Mouse (Mus musculus) adrenal gland, postnatal 25 days (tissue): ENCODE results near the gene Gm20532. TPM values are rescaled to one million over a fixed set of nuclear protein-coding genes. Genes with fewer than 3 reads are reported as not detected.

Experiments used
- DNase-seq: peaks from one replicate; pipeline ENCODE4 v3.0.0; 2021; ENCODE audit warnings: mixed read lengths
- long read RNA-seq: library from polyadenylated mRNA; stranded (forward); transcript quantifications from one replicate; pipeline ENCODE4 v2.0.0, GENCODE M21; 2021
- total RNA-seq: library from RNA; stranded (reverse); gene quantifications from 2 replicates; pipeline ENCODE4 v1.2.3, GENCODE M21; 2021

Gm20532 gene
- not detected in 2 replicates for total RNA-seq
- long read RNA-seq, partial matches to known transcripts, result 0 of 6 reads
- long read RNA-seq, other reads (novel, unspliced or antisense), result 6 of 6 reads

GRCm38 (mm10) chr2:26586294-26587043 lies at the start of gene Gm20532:
Gene Gm20532, plus strand, starts transcription at chr2:26586639.
- DNase-seq, result peak; percentile 72

- DNase-seq, result no peak
Measured at GRCm38 (mm10) chr2:26539516-26539915, 46.9 kb upstream of the Gm20532 start.

- no peak for DNase-seq
Measured at GRCm38 (mm10) chr2:26540721-26541120, 45.7 kb upstream of the Gm20532 start.

- DNase-seq, result no peak
Measured at GRCm38 (mm10) chr2:26541258-26541910, 45.1 kb upstream of the Gm20532 start.

GRCm38 (mm10) chr2:26543155-26543554 lies 43.3 kb upstream of the Gm20532 start:
- no peak for DNase-seq

GRCm38 (mm10) chr2:26543768-26544167 lies 42.7 kb upstream of the Gm20532 start:
- DNase-seq, result no peak

- peak; percentile 50 for DNase-seq
Measured at GRCm38 (mm10) chr2:26544265-26544664, 42.2 kb upstream of the Gm20532 start.

GRCm38 (mm10) chr2:26547481-26547880 lies 39.0 kb upstream of the Gm20532 start:
- no peak for DNase-seq

GRCm38 (mm10) chr2:26549801-26550200 lies 36.6 kb upstream of the Gm20532 start:
- DNase-seq, result no peak

GRCm38 (mm10) chr2:26550205-26550604 lies 36.2 kb upstream of the Gm20532 start:
- peak; percentile 49 for DNase-seq

- DNase-seq, result no peak
Measured at GRCm38 (mm10) chr2:26550777-26551176, 35.7 kb upstream of the Gm20532 start.

GRCm38 (mm10) chr2:26551446-26551845 lies 35.0 kb upstream of the Gm20532 start:
- no peak for DNase-seq

GRCm38 (mm10) chr2:26552066-26552465 lies 34.4 kb upstream of the Gm20532 start:
- DNase-seq, result no peak

- DNase-seq, result no peak
Measured at GRCm38 (mm10) chr2:26553904-26554303, 32.5 kb upstream of the Gm20532 start.

GRCm38 (mm10) chr2:26555076-26555475 lies 31.4 kb upstream of the Gm20532 start:
- DNase-seq, result peak; percentile 59

- no peak for DNase-seq
Measured at GRCm38 (mm10) chr2:26556535-26556993, 29.9 kb upstream of the Gm20532 start.

- no peak for DNase-seq
Measured at GRCm38 (mm10) chr2:26560506-26560905, 25.9 kb upstream of the Gm20532 start.

GRCm38 (mm10) chr2:26561351-26562016 lies 25.0 kb upstream of the Gm20532 start:
- no peak for DNase-seq

GRCm38 (mm10) chr2:26566221-26566620 lies 20.2 kb upstream of the Gm20532 start:
- peak; percentile 43 for DNase-seq

GRCm38 (mm10) chr2:26570034-26570433 lies 16.4 kb upstream of the Gm20532 start:
- DNase-seq, result no peak

- DNase-seq, result no peak
Measured at GRCm38 (mm10) chr2:26571400-26571799, 15.0 kb upstream of the Gm20532 start.

- no peak for DNase-seq
Measured at GRCm38 (mm10) chr2:26571826-26572225, 14.6 kb upstream of the Gm20532 start.

- no peak for DNase-seq
Measured at GRCm38 (mm10) chr2:26573396-26573795, 13.0 kb upstream of the Gm20532 start.
